Mouse (Mus musculus) right cerebral cortex, postnatal 25 days (tissue): ENCODE measurements at regions not wholly inside any gene's neighbourhood (a gene's known extent, or its start where the extent isn't known, plus 50 kb on each side); places are given as distances from the start of the nearest gene placed in this dataset.

ENCODE experiments used
- DNase-seq: peaks from one replicate; pipeline ENCODE4 v3.0.0; 2022

- DNase-seq: no peak
Measured at GRCm38 (mm10) chr8:15470561-15470960, 424.7 kb upstream of the BB014433 start.

- no peak for DNase-seq
Measured at GRCm38 (mm10) chr8:15468540-15469476, 422.9 kb upstream of the BB014433 start.

GRCm38 (mm10) chr8:15438546-15438945 is 392.7 kb upstream of the BB014433 start:
- DNase-seq: no peak

- DNase-seq: no peak
Measured at GRCm38 (mm10) chr8:15394722-15395115, 348.8 kb upstream of the BB014433 start.

GRCm38 (mm10) chr8:15393936-15394721 is 348.3 kb upstream of the BB014433 start:
- DNase-seq: no peak

GRCm38 (mm10) chr8:15392056-15392455 is 346.2 kb upstream of the BB014433 start:
- DNase-seq: no peak

GRCm38 (mm10) chr8:15388791-15389190 is 342.9 kb upstream of the BB014433 start:
- no peak for DNase-seq

- no peak for DNase-seq
Measured at GRCm38 (mm10) chr8:15367063-15367462, 321.2 kb upstream of the BB014433 start.

- DNase-seq: no peak
Measured at GRCm38 (mm10) chr8:15364546-15364945, 318.7 kb upstream of the BB014433 start.

GRCm38 (mm10) chr8:15344151-15344550 is 298.3 kb upstream of the BB014433 start:
- DNase-seq: no peak

GRCm38 (mm10) chr8:15343616-15344015 is 297.7 kb upstream of the BB014433 start:
- DNase-seq: no peak

- no peak for DNase-seq
Measured at GRCm38 (mm10) chr8:15334532-15334931, 288.7 kb upstream of the BB014433 start.

GRCm38 (mm10) chr8:15327312-15327711 is 281.4 kb upstream of the BB014433 start:
- no peak for DNase-seq

GRCm38 (mm10) chr8:15323421-15323820 is 277.5 kb upstream of the BB014433 start:
- no peak for DNase-seq

GRCm38 (mm10) chr8:15318082-15318816 is 272.4 kb upstream of the BB014433 start:
- DNase-seq: no peak

- DNase-seq: no peak
Measured at GRCm38 (mm10) chr8:15313481-15313880, 267.6 kb upstream of the BB014433 start.

GRCm38 (mm10) chr8:15311509-15311908 is 265.6 kb upstream of the BB014433 start:
- DNase-seq: no peak

- DNase-seq: no peak
Measured at GRCm38 (mm10) chr8:15311045-15311444, 265.2 kb upstream of the BB014433 start.

- DNase-seq: no peak
Measured at GRCm38 (mm10) chr8:15304143-15304677, 258.3 kb upstream of the BB014433 start.

GRCm38 (mm10) chr8:15273775-15274174 is 227.9 kb upstream of the BB014433 start:
- no peak for DNase-seq

GRCm38 (mm10) chr8:15271793-15272587 is 226.1 kb upstream of the BB014433 start:
- no peak for DNase-seq

- peak; percentile 82 for DNase-seq
Measured at GRCm38 (mm10) chr8:15270290-15270689, 224.4 kb upstream of the BB014433 start.
